Mouse (Mus musculus) c-Kit-positive CD71-positive TER-119-negative erythroid progenitor cells, embryonic 14.5 days (primary cell): Measurements from ENCODE around the gene Thoc5.

Experiments
- DNase-seq: peaks from one replicate; pipeline ENCODE4 v3.0.0-alpha.2; 2013; ENCODE audit warnings: low read depth

Gene Thoc5

DNA sequence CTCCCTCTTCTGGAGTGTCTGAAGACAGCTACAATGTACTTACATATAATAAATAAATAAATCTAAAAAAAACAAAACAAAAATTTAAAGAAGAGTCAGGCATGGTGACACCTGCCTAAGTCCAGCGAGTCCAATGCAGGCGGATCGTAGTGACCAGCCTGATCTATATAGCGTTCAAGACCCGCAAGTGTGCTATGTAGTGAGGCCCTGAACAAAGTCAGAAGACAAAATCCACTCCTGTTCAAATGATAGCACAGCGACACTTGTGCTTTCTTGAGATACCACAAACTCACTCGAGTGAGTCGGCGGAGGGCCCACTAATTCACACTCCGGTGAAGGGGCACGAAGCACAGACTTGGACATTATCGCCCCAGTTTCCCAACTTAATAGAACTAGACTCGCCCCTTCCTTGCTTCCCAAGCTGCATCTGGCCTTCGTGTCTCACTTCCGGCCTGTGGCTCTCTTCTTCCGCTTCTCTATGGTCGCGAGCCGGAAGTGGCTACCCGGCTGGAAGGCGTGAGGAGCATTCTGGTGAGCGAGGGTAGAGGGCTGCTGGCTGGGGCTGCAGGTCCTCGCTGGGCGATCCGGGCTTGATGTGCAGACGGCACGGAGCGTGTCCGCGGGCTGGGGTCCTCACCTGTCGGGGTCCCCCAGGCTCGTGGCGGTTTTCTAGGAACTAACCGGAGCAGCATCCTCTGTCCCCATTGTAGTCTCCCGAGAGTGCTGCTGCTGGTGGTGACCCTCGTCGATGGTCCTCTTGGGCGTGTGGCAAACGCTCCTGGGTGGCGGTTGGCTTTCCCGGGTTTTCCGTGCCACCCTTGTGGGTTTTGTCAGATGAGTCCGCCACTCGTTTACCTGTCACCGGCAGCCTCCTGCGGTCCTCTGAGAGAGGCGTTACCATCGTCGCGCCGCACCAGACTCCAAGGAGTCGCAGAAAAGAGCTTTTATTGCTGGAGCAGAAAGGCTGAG is at the start of gene Thoc5:
Gene Thoc5, plus strand, starts transcription at position 473 of the 969 bp plus-strand sequence.
- DNase-seq = peak; percentile 76

DNA sequence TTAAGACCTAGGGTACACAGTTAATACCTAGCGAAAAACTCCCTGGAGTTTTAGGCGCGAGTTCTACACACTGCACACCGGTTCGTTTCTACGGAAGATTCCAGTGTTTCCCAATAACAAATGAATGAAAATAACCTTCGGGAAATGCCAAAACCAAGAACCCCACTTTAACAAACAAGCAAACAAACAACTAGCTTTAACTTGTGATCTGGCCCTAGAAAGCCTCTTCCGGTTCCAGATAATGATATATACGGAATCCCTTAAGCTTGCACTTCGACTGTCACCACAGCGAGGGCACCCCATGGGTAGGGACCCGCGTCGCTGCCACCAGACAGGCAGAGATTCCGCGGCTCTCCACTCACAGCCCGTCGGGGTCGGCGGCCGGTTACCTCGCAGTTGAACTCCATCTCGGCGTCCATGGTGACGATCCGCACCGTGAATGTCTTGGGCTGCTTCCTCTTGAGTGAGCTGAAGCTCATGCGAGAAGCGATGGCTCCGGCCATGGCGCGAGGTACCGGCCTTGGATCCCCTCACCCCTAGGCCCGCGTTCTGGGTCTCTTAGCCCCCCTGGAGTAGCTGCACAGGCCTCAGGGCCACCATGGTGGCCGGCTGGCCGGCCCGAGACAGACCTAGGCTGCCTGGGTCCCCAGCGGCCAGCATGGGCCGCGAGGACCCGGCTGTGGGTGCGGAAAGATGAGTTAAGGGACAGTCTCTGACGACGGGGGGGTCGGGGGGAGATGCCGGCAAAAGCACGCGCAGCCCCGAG is 46.5 kb upstream of the Thoc5 start:
- DNase-seq = peak; percentile 50

DNA sequence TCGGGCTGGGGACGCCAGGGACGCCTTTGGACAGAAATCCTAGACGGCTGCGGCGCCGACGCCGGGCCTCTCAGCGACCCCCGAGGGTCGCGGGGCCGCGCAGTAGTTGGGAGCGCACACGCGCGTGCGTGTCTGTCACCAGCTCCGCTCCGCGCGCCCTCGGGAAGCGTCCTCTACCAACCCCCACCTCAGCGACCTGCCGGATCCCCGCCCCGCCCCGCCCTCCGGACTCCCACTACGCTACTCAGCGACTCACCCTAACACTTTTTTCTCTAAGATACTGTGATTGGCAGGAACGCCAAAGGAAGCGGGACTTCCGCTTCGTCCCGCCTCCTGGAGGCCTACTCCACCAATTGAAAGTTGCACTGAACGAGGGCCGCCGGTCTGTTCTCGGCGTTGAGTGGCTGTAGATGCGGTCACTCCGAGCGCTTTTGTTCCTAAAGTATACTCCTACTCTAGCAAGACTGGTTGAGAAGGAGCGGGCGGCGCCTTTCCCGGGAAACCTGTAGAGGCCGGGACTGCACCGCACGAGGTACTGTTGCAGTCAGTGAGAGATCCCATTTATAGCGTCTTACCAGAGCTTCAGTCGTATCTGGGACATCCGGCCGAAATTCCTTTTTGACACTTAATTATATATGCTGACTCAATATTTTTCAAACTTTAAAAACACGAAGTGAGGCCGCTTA is 45.7 kb upstream of the Thoc5 start, which contains the start of gene Nf2:
Gene Nf2, minus strand, starts transcription at position 279 of the 686 bp plus-strand sequence.
- DNase-seq = peak; percentile 97

DNA sequence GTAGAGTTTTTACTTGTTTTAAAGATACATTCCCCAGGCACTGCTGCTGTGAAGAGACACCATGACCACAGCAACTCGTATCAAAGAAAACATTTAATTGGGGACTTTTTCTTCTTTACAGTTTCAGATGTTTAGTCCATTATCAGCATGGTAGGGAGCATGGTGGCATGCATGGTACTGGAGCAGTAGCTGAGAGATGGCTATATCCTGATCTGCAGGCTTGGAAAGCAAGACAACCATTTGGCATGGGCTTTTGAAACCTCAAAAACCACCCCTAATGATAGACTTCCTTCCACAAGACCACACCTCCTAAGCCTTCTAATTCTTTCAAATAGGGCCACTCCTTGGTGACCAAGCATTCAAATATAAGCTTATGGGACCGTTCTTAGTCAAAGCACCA is 44.7 kb upstream of the Thoc5 start:
- DNase-seq = no peak

DNA sequence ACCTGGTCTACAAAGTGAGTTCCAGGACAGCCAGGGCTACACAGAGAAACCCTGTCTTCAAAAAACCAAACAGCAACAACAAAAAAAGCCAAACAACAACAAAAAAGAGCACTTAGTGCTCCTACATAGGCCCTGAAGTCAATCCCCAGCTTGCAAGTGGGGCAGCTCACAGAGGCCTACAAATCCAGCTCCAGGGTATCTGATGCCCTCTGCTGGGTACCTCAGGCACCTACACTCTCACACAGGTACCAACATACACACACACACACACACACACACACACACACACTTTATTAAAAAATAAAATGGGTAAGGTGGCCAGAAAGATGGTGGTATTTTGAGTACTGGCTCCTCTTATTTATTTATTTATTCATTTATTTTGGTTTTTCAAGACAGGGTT is 42.1 kb upstream of the Thoc5 start:
- no peak for DNase-seq

DNA sequence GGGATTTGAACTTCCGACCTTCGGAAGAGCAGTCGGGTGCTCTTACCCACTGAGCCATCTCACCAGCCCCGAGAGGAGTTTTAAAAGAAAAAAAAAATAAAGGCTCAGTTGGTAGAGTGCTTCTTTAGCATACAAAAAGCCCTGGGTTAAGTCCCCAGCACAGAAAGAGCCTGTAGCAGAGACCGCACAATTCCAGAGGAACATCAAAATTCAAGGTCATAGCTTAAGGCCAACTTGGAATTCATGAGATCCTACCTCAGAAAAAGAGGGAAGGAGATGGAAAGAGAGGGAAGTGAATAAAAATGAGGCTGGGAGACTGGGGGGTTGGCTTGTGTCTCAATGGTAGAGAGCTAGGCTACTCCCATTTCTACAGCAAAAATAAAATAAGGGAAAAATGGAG is 40.9 kb upstream of the Thoc5 start:
- no peak for DNase-seq

DNA sequence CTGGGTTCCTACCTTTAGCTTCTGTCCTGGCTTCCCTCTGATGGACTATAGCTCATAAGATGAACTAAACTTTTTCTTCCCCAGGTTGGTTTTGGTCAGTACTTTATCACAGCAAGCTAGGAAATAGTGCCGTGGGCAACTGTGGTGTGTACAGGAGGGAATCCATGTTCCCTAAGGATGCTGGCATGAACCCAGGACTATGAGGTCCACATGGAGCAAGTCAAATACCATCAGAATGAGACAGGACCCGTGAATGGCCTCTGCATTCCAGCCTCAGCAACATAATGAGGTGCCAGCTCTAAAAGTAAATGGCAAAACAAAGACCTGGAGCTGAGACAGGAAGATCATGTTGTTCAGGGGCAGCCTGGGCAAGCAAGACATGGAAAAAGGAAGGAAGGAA is 36.7 kb upstream of the Thoc5 start:
- DNase-seq = no peak

DNA sequence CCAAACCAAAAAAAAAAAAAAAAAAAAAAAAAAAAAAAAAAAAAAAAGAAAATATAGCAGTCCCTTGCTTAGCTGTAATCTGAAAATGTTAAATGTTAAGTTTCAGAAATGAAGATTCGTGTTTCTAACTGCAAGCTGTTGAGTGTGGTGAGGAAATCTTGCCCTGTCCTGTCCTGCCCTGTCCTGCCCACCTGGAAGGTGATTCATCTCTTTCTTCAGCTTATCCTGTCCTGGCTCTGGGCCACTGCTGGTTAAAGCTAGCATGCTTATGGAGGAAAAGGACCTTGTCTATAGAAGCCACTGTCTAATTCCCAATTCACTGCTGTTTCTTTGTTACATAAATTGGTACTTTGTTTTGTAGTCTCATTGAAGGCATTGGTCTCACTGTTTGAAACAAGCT is 34.1 kb upstream of the Thoc5 start:
- no peak for DNase-seq

DNA sequence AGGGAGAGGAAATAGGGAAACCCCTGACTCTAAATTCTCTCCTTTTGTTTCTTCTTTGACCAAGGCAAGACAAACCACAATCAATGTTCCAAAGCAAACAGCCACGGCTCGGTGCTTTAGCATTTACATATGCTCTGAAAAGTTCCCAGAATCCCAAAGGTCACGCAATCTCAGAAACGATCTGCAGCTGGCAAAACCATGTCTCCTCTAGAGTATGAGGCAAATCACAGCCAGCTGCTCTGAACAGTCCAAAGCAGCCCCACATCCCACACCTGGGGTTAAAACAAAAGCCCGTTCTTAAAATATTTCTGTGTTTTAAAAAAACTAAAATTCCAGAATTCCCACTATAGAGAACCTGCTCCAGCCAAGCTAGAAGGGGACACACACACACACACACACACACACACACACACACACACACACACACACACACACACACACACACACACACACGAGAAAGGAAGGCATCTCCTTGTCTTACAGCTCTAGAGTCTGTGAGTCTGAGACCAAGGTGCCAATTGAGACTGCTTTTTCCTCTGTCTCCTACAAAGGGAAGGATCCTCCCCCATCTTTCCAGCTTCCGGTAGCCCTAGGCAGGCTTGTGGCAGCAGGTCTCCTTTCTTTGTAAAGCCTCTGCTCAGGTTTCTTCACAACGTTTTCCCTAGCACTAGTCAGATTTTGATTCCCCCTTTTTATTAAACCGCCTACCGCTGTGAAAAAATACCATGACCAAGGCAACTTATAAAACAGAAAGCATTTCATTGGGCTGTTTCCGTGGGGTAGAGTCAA is 33.1 kb upstream of the Thoc5 start:
- DNase-seq = no peak

DNA sequence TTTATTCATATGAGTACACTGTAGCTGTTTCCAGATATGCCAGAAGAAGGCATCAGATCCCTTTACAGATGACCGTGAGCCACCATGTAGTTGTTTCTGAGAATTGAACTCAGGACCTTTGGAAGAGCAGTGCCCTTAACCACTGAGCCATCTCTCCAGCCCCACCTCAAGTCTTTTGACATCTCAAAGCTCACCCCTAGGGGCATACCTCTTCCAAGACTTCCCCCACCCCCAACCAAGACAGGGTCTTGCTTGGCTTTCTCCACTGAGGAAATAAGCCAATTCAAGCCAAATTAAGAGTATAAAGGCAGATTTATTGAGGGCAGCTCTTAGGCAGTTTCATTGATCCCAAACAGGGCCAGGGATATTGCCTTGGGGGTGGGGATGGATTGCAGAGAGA is 32.4 kb upstream of the Thoc5 start:
- no peak for DNase-seq

DNA sequence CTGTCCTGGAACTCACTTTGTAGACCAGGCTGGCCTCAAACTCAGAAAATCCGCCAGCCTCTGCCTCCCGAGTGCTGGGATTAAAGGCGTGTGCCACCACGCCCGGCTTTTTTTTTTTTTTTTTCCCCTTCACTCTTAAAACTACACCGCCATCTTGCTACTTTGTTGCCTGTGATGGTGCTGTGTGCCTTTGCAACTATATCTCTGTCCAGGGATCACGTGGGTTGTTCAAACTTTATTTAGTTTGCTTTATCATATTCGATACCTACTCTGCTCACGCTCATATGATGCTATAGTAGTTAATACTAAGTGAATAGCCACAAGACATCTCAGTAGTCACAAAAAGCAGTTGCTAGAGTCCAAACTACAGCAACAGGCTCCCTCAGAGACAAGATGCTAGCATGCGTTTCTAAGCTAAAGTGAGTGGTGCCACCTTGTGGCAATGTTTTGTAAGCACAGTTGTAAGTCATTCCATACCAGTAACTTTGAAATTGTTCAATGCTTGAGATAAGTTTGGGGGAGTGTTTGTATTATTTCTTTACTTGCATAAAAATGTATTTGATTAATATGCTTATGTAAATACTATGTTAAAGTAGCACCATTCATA is 29.4 kb upstream of the Thoc5 start:
- DNase-seq = peak; percentile 72

DNA sequence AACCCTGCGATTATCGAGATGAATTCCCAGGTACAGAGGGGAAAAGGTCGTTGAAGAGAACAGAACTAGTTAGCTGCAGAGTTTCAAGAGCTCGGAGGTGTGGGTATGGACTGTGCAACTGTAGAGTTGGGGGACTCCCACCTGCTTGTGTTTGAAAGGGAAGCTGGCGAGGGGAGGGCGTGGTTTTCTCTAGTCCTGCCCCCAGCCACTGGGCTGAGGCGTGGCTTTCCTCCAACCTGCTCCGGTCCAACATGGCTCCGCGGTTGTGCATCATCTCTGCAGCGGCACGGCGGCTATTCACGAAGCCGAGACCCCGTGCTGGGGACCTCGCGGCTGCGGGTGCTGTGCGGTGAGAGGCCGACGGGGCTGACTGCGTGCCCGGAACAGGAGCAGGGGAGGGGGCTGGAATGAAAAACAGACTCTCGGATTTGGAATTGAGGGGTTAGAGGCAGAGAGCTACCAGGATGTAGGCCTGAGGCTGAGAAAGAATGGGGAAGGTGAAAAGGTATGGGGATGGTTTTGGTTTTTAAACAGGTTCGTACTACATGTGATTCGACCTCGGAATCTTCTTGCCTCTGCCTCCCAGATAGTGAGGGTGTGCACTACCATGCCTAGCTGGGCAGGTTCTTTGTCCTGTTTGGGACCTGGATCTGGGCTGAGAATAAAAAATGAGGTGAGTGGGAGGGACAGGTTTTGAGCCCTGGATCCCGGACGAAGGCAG is 21.2 kb upstream of the Thoc5 start, which contains the start of gene Nipsnap1:
Gene Nipsnap1, plus strand, starts transcription at position 197 of the 721 bp plus-strand sequence.
- peak; percentile 75 for DNase-seq

DNA sequence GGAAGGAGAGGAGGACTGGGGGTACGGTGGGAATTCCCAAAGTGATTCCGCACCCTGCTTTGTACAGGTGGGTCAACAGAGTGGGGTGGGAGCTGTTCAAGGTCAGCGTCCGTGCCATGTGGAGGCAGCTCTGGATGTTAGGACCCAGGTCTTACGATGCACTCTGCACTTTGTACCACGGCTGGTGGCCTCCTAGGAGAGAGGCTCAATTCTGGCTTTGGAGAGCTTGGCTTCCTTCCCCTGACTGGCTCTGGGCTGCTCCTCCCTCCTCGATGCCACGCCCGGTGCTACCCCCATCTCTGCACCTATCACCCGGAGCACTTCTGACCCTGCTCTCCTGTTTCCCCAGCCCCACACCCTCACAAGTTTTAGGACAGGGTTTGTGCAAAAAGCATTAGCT is 20.6 kb upstream of the Thoc5 start:
- no peak for DNase-seq

DNA sequence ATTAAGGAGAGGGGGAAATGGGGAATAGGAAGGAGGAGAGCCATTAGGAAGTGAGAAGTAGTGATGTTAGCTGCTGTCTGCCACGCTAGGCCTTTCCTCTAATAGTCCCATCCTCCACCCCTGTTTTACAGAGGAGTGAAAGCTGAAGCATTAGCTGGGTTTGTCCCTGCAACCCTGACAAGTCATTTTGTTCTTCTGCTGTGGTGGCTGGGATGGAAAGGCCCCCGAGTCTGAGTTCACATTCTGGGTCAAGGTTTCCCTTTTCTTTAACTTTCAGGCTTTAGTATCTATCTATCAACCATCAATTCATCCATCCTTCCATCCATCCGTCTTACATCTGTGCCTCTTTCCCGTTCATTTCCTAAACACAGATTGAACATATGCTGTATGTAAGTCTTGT is 14.0 kb upstream of the Thoc5 start:
- no peak for DNase-seq

DNA sequence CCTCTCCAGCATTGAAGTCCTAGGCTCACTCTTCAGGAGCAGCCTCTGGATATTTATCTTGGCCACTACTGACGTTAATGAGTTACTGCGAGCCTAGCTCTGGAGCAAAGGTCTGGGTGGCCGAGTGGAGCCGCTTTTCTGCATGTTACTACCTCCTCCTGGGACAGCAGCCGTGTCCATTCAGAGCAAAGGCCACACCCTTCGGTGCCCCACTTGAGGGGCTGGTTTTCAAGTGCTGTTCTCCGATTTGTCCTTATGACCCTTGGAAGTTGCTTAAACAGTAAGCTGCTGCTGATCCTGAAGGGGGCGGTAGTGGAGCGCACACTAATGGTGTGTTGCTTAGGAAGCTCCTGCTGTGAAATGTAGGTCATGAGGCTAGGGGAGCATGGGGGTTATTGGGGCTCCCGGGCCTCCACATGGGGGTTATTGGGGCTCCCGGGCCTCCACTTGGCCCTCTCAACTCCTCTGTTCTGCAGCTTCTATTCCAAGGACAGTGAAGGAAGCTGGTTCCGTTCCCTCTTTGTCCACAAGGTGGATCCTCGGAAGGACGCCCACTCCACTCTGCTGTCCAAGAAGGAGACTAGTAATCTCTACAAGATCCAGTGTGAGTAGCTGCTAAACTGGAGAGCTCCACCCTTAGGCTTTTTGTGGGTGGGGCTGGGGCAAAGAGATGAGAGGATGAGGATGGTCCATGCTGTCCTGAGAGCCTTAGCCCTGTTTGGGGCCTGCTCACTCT is 12.1 kb upstream of the Thoc5 start:
- DNase-seq = no peak

DNA sequence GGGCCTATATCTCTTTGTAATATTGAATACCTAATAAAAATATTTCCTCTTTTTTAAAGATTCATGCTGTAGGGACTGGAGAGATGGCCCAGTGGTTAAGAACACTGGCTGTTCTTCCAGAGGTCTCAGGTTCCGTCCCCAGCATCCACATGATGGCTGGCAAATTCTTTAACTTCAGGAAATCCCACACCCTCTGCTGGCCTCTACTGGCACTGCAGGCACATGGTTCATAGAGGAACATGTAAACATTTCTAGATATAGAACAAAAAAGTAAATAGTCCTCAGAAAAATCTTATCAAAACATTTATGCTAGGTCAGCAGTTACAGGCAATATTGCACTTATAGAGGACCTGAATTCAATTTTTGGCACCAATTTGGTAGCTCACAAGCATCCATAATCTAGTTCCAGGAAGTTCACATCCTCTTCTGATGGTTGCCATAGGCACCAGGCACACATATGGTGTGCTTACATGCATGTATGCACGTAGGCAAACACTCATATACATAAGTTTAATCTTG is 9.7 kb upstream of the Thoc5 start:
- peak; percentile 43 for DNase-seq

DNA sequence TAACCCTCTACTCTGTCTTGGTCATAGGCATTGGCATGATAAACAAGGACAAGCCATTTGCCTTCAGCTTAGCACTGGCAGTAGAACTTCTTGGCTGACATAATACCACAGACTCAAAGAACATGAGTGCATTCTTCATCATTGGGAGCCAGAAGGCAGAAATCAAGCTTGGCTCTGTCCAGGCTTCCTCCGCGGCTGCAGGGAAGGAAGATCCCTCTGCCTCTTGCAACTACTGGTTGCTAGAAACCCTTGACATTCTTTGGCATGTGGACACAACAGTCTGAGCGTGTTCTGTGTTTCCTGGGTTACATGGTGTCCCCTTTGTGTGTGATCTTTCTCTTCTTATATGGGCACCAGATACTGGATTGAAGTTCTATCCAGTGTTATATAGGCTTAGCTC is 8.1 kb upstream of the Thoc5 start:
- DNase-seq = no peak

DNA sequence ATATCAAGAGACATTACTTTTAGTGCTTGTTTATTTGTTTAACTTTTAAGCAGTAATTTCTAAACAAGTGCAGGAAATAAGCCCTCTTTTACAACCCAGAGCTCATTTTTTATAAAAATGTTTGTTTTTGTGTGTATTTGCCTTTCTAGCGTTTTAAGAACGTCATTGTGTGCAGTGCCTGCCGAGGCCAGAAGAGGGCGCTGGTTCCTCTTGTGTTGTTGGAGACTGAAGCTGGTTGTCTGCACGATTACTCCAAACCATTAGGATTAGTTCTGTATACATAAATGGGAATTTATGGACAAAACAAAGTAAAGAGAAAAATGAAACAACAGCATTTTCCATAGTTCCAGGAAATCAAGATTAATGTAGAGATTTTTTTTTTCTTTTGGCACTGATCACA is 5.3 kb downstream of the Thoc5 start:
- DNase-seq = peak; percentile 35

DNA sequence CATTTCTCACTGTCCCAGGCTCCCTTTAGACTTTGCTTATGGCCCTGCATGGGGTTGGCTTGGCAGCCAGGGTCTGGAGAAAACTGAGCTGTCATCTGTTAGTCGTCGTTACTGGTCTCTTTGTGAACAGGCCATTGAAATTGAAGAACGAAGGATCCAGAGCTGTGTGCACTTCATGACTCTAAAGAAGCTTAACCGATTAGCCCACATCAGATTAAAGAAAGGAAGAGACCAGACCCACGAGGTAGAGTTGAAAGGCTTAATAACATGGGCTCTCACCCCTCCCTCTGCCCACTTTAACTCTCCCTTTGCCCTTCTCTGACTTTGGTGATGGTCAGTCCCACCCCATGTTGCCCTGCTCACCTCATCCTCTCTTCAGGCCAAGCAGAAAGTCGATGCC is 6.8 kb downstream of the Thoc5 start:
- no peak for DNase-seq

DNA sequence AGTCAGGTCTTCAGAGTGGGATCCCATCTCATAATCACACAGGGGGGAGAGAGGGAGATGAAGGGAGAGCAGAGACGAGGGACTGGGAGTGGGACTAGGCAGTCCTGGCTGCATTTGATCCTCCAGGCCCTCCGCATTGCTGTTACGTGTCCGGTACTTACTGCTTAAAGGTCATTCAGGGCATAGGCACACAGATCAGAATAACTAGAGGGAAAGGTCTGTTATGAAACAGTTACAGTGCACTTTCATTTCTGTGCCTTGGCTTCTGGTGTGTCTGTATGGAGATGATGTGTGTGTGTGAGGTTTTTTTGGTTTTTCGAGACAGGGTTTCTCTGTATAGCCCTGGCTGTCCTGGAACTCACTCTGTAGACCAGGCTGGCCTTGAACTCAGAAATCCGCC is 11.1 kb downstream of the Thoc5 start:
- DNase-seq = no peak
